In the genomic region with DNA sequence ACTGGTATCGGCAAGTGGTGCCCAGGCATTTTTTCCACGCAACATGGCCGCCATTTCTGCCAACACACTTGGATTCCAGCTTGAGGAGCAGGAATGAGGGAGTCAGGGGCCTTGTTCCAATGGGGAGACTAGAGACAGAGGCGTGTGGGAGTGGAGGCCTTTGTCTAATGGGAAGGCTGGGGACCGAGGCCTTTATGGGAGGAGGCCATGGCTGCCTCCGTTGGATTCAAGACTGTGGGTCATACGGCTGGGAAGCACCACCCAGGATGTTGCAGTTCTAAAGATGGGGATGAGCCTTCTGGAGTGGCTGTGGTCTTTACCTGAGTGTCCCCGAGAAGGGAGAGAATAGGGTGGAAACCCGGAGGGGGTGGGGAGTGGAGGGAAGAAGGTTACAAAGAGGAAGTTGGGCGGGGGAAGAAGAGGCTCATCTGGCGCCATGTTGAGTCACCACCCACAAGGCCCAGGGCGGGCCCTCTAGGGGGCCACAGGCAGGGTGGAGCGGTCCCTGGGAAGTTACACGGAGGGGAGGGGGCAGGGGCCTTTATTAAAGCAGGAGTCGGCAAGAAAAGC, we compare ENCODE assay signal across 8 mouse cellular contexts. TPM values are rescaled to one million over a fixed set of nuclear protein-coding genes. Genes with fewer than 3 reads are reported as not detected.
DNase-seq lines count a peak whose midpoint lies in the region; ATAC-seq lines count a peak whose summit lies in the region.

No protein-coding gene starts in this region.

- H3K9ac ChIP-seq in lung, embryonic 15.5 days, result no peak overlapping the region

- no peak for ATAC-seq in lung, embryonic 15.5 days (ENCODE audit: borderline replicate concordance, extremely low read depth, low FRiP score, low TSS enrichment)

- peaks cover 23% of the 10 kb centered on the region for H3K4me1 ChIP-seq in heart, embryonic 10.5 days
- H3K4me1 ChIP-seq in lung, embryonic 15.5 days, result no peaks in the 10 kb centered on the region

- peak overlapping the region; percentile 19 for H3K27ac ChIP-seq in heart, embryonic 10.5 days
- H3K27ac ChIP-seq in lung, embryonic 15.5 days, result no peak overlapping the region

- WGBS in heart, embryonic 10.5 days, result 76% methylated on average over 15 of the region's 15 CpGs
- 81% methylated on average over 15 of the region's 15 CpGs for WGBS in lung, embryonic 15.5 days

- DNase-seq in layer of hippocampus, adult 11-12 months (ENCODE audit: low spot score), result peak; percentile 48
- no peak for DNase-seq in layer of hippocampus, adult 8-10 months (ENCODE audit: low spot score in 2 of 2)
- no peak for DNase-seq in heart, embryonic 10.5 days (ENCODE audit: low spot score)
- DNase-seq in testis, postnatal 14 days (ENCODE audit: low spot score), result peak; percentile 61
- DNase-seq in frontal cortex, postnatal 14 days (ENCODE audit: low spot score in 2 of 2), result no peak
- no peak for DNase-seq in urinary bladder, postnatal 25 days (ENCODE audit: low spot score)
- DNase-seq in kidney, adult 11 months, result no peak

- H3K36me3 ChIP-seq in heart, embryonic 10.5 days, result no peaks in the 10 kb centered on the region
- no peaks in the 10 kb centered on the region for H3K36me3 ChIP-seq in lung, embryonic 15.5 days

- no peak overlapping the region for H3K4me2 ChIP-seq in lung, embryonic 15.5 days

- no peaks in the 10 kb centered on the region for H3K9me3 ChIP-seq in heart, embryonic 10.5 days
- no peaks in the 10 kb centered on the region for H3K9me3 ChIP-seq in lung, embryonic 15.5 days

- H3K27me3 ChIP-seq in heart, embryonic 10.5 days (ENCODE audit: insufficient read depth, poor library complexity, severe bottlenecking), result peaks cover 21% of the 10 kb centered on the region
- peaks cover 22% of the 10 kb centered on the region for H3K27me3 ChIP-seq in lung, embryonic 15.5 days

- H3K4me3 ChIP-seq in heart, embryonic 10.5 days, result peak overlapping the region; percentile 46
- peak overlapping the region; percentile 11; the same call in 1 of the 2 replicates for H3K4me3 ChIP-seq in lung, embryonic 15.5 days

RNA-seq across cellular contexts. Expression of a gene that starts 4.0 kb away (rescaled TPM):
- 100 to 1,000 TPM; 145 to 183 (median 166) TPM for total RNA-seq in layer of hippocampus, adult 8-10 months (2022)
- 0.95 and 1.5 TPM in 2 replicates for polyA plus RNA-seq in heart, embryonic 10.5 days (2016; fragmentation: Nextera tagmentation; extraction: Ambion mirVana)
- polyA plus RNA-seq in lung, embryonic 15.5 days (2015; fragmentation: Nextera tagmentation; extraction: Ambion mirVana), result 1.4 and 2.7 TPM in 2 replicates

RNA-seq across cellular contexts. Expression of a gene that starts 19.0 kb away (rescaled TPM):
- 10 to 100 TPM; 61.3 to 76.3 (median 69.6) TPM for total RNA-seq in layer of hippocampus, adult 8-10 months (2022)
- polyA plus RNA-seq in heart, embryonic 10.5 days (2016; fragmentation: Nextera tagmentation; extraction: Ambion mirVana), result 122 and 151 TPM in 2 replicates
- polyA plus RNA-seq in lung, embryonic 15.5 days (2015; fragmentation: Nextera tagmentation; extraction: Ambion mirVana), result 144 and 155 TPM in 2 replicates

RNA-seq across cellular contexts. Expression of a gene that starts 37.0 kb away (rescaled TPM):
- under 1 TPM in 1 of 4 experiments, not detected in 3; 0.79 TPM for total RNA-seq in layer of hippocampus, adult 8-10 months (2022)
- polyA plus RNA-seq in heart, embryonic 10.5 days (2016; fragmentation: Nextera tagmentation; extraction: Ambion mirVana), result 5.8 and 11.8 TPM in 2 replicates
- polyA plus RNA-seq in lung, embryonic 15.5 days (2015; fragmentation: Nextera tagmentation; extraction: Ambion mirVana), result 0.71 and 2.4 TPM in 2 replicates

Comparison
In these comparisons a context has a peak if more than half of its experiments do, and no peak if none do; other contexts are left out.
1. DNase-seq: peak in layer of hippocampus, adult 11-12 months (single experiment) and testis, postnatal 14 days (single experiment); none in layer of hippocampus, adult 8-10 months (0 of 2), heart, embryonic 10.5 days (single experiment), frontal cortex, postnatal 14 days (0 of 2), urinary bladder, postnatal 25 days (single experiment) and kidney, adult 11 months (single experiment).